Mouse (Mus musculus) B cell, adult (primary cell): ENCODE data around the gene Gsg1. TPM values are rescaled to one million over a fixed set of nuclear protein-coding genes. Genes with fewer than 3 reads are reported as not detected.

Source experiments
- total RNA-seq: library from RNA; stranded (reverse); gene quantifications from 4 replicates; pipeline ENCODE4 v1.2.4, GENCODE M21; 2023; ENCODE audit not compliant: inconsistent age

The Gsg1 gene
- total RNA-seq = not detected in 4 replicates

GRCm38 (mm10) chr6:135254153-135254552 lies at the start of gene Gsg1:
Gene Gsg1 (minus strand): TSS chr6:135254351.

GRCm38 (mm10) chr6:135197921-135198532 lies 56.1 kb downstream of the Gsg1 start, which contains the start of the genes Fam234b and Hebp1:
Gene Fam234b (plus strand): TSS chr6:135197977.
Gene Hebp1 (minus strand): TSS chr6:135198022.

Other genes starting within 250 kb of the Gsg1 start
- 139 to 145 TPM (median 142 TPM) in 4 replicates for gene Ddx47, start 242.7 kb downstream of the Gsg1 start, total RNA-seq
- 0.87 to 1.5 TPM (median 1.5 TPM) in 4 replicates for gene Gprc5a, start 188.7 kb downstream of the Gsg1 start, total RNA-seq
- 0.39 TPM in 1 of 4 replicates, not detected in the others for gene Gprc5d, start 136.1 kb downstream of the Gsg1 start, total RNA-seq
- 11.2 to 19.2 TPM (median 13.8 TPM) in 4 replicates for gene Fam234b, start 56.4 kb downstream of the Gsg1 start, total RNA-seq
- gene Hebp1, start 56.3 kb downstream of the Gsg1 start, total RNA-seq = 13.9 to 23.4 TPM (median 20.3 TPM) in 4 replicates
- not detected in 4 replicates for gene Pbp2, start 56.1 kb upstream of the Gsg1 start, total RNA-seq
- gene Emp1, start 108.2 kb upstream of the Gsg1 start, total RNA-seq = 0.64 to 1.2 TPM (median 0.92 TPM) in 4 replicates